Mouse (Mus musculus) thymus, postnatal 4 days (tissue): ENCODE results near the gene Ugt1a5.
A peak's percentile ranks its signal among the peaks of the same experiment; 100 is the strongest.
"Not testable (repeated sequence)": the region's sequence is repeated elsewhere in the genome, so short reads cannot be mapped to it uniquely, and the experiment has no call there.

Source experiments
- DNase-seq: peaks from one replicate; pipeline ENCODE4 v3.0.0; 2021

Gene Ugt1a5

GRCm38 (mm10) chr1:88165711-88166110 is at the start of gene Ugt1a5:
Ugt1a5 (plus strand) TSS chr1:88166012.
- DNase-seq = no peak

GRCm38 (mm10) chr1:88120550-88120949 is 45.3 kb upstream of the Ugt1a5 start:
- not testable (repeated sequence) for DNase-seq

GRCm38 (mm10) chr1:88121521-88121920 is 44.3 kb upstream of the Ugt1a5 start:
- peak; percentile 28 for DNase-seq

- not testable (repeated sequence) for DNase-seq
These were observed 39.9 kb upstream of the Ugt1a5 start for GRCm38 (mm10) chr1:88125827-88126360.

GRCm38 (mm10) chr1:88129091-88129490 is 36.7 kb upstream of the Ugt1a5 start:
- not testable (repeated sequence) for DNase-seq

GRCm38 (mm10) chr1:88130223-88130622 is 35.6 kb upstream of the Ugt1a5 start:
- not testable (repeated sequence) for DNase-seq

GRCm38 (mm10) chr1:88133908-88134456 is 31.8 kb upstream of the Ugt1a5 start:
- no peak for DNase-seq

- DNase-seq = not testable (repeated sequence)
These were observed 31.3 kb upstream of the Ugt1a5 start, which contains the start of gene Ugt1a6a for GRCm38 (mm10) chr1:88134457-88135011. Ugt1a6a (plus strand) TSS chr1:88134809.

GRCm38 (mm10) chr1:88135229-88135904 is 30.4 kb upstream of the Ugt1a5 start:
- DNase-seq = not testable (repeated sequence)

- DNase-seq = no peak
These were observed 29.2 kb upstream of the Ugt1a5 start for GRCm38 (mm10) chr1:88136646-88137045.

GRCm38 (mm10) chr1:88137264-88137663 is 28.5 kb upstream of the Ugt1a5 start:
- no peak for DNase-seq

- no peak for DNase-seq
These were observed 27.7 kb upstream of the Ugt1a5 start for GRCm38 (mm10) chr1:88138145-88138544.

GRCm38 (mm10) chr1:88140492-88140891 is 25.3 kb upstream of the Ugt1a5 start:
- DNase-seq = not testable (repeated sequence)

GRCm38 (mm10) chr1:88143966-88144675 is 21.7 kb upstream of the Ugt1a5 start:
- DNase-seq = peak; percentile 75

GRCm38 (mm10) chr1:88145278-88145677 is 20.5 kb upstream of the Ugt1a5 start:
- DNase-seq = peak; percentile 42

- peak; percentile 14 for DNase-seq
These were observed 15.7 kb upstream of the Ugt1a5 start for GRCm38 (mm10) chr1:88150133-88150532.

GRCm38 (mm10) chr1:88158430-88158829 is 7.4 kb upstream of the Ugt1a5 start:
- no peak for DNase-seq

- DNase-seq = not testable (repeated sequence)
These were observed 6.4 kb downstream of the Ugt1a5 start for GRCm38 (mm10) chr1:88172190-88172589.

- no peak for DNase-seq
These were observed 13.8 kb downstream of the Ugt1a5 start for GRCm38 (mm10) chr1:88179657-88180056.

GRCm38 (mm10) chr1:88186325-88186935 is 20.6 kb downstream of the Ugt1a5 start:
- DNase-seq = no peak

- no peak for DNase-seq
These were observed 26.3 kb downstream of the Ugt1a5 start for GRCm38 (mm10) chr1:88192136-88192535.

- no peak for DNase-seq
These were observed 29.9 kb downstream of the Ugt1a5 start for GRCm38 (mm10) chr1:88195687-88196086.

GRCm38 (mm10) chr1:88197443-88197842 is 31.6 kb downstream of the Ugt1a5 start:
- no peak for DNase-seq
